Mouse (Mus musculus): ENCODE measurements around the gene Hist1h2ad. TPM values are rescaled to one million over a fixed set of nuclear protein-coding genes. Genes with fewer than 3 reads are reported as not detected.
A peak's percentile ranks its signal among the peaks of the same experiment; 100 is the strongest.

Gene Hist1h2ad
- polyA plus RNA-seq, 1 experiment from 2014 or later, result 0.86 TPM

GRCm38 (mm10) chr13:23622861-23623450 lies 48.8 kb downstream of the Hist1h2ad start:
- Histone ChIP-seq H3K9ac (peak overlapping the region; percentile 92), H3K4me1 (peaks cover 11% of the 10 kb centered on the region; the same call in 1 of the 2 replicates), H3K9me3 (no peaks in the 10 kb centered on the region), H3K27me3 (replicated peaks) (no peaks in the 10 kb centered on the region), H3K27ac (no peak overlapping the region), H3K4me3 (peak overlapping the region; percentile 68), H3K4me2 (replicated peaks) (peak overlapping the region; percentile 95), H3K36me3 (no peaks in the 10 kb centered on the region)
- ATAC-seq (ENCODE audit: low FRiP score, low read depth), result no peak
- WGBS, result 28% methylated on average over 7 of the region's 7 CpGs

Small RNAs within 50 kb of the gene (microRNA-seq; reads per million reads assigned to microRNA genes)
- gene Gm44297 (not detected), gene Gm44359 (not detected), gene Gm44394 (not detected)

Other genes starting within 250 kb of the Hist1h2ad start
- 51.9 and 57.7 TPM in 2 replicates for gene Zfp322a, start 205.2 kb upstream of the Hist1h2ad start, polyA plus RNA-seq (2016; fragmentation: Nextera tagmentation; extraction: Ambion mirVana)
- 11.4 TPM in 2 replicates for gene Abt1, start 150.5 kb upstream of the Hist1h2ad start, polyA plus RNA-seq (2016; fragmentation: Nextera tagmentation; extraction: Ambion mirVana)
- gene Btn1a1, start 108.5 kb upstream of the Hist1h2ad start, polyA plus RNA-seq (2016; fragmentation: Nextera tagmentation; extraction: Ambion mirVana), result not detected in 2 replicates
- 0.23 and 0.31 TPM in 2 replicates for gene Btn2a2, start 85.5 kb upstream of the Hist1h2ad start, polyA plus RNA-seq (2016; fragmentation: Nextera tagmentation; extraction: Ambion mirVana)
- gene Hist1h4h, start 43.3 kb upstream of the Hist1h2ad start, polyA plus RNA-seq (2016; fragmentation: Nextera tagmentation; extraction: Ambion mirVana), result 4.6 and 6.6 TPM in 2 replicates
- 2.7 and 5.6 TPM in 2 replicates for gene Hist1h2af, start 40.5 kb upstream of the Hist1h2ad start, polyA plus RNA-seq (2016; fragmentation: Nextera tagmentation; extraction: Ambion mirVana)
- 3.0 and 5.4 TPM in 2 replicates for gene Hist1h3g, start 39.0 kb upstream of the Hist1h2ad start, polyA plus RNA-seq (2016; fragmentation: Nextera tagmentation; extraction: Ambion mirVana)
- gene Hist1h2bh, start 31.0 kb upstream of the Hist1h2ad start, polyA plus RNA-seq (2016; fragmentation: Nextera tagmentation; extraction: Ambion mirVana), result 0.63 TPM in 2 replicates
- gene Hist1h3f, start 30.3 kb upstream of the Hist1h2ad start, polyA plus RNA-seq (2016; fragmentation: Nextera tagmentation; extraction: Ambion mirVana), result 0.60 and 0.63 TPM in 2 replicates
- 0.79 and 1.00 TPM in 2 replicates for gene Hist1h4f, start 22.7 kb upstream of the Hist1h2ad start, polyA plus RNA-seq (2016; fragmentation: Nextera tagmentation; extraction: Ambion mirVana)
- 0.30 and 0.37 TPM in 2 replicates for gene Hist1h1d, start 21.1 kb upstream of the Hist1h2ad start, polyA plus RNA-seq (2016; fragmentation: Nextera tagmentation; extraction: Ambion mirVana)
- gene Hist1h3e, start 12.0 kb upstream of the Hist1h2ad start, polyA plus RNA-seq (2016; fragmentation: Nextera tagmentation; extraction: Ambion mirVana), result 5.1 and 7.4 TPM in 2 replicates
- 52.5 and 96.7 TPM in 2 replicates for gene Hist1h2ae, start 3.2 kb upstream of the Hist1h2ad start, polyA plus RNA-seq (2016; fragmentation: Nextera tagmentation; extraction: Ambion mirVana)
- gene Hist1h2bg, start 3.0 kb upstream of the Hist1h2ad start, polyA plus RNA-seq (2016; fragmentation: Nextera tagmentation; extraction: Ambion mirVana), result 8.8 and 11.8 TPM in 2 replicates
- 3.4 and 6.6 TPM in 2 replicates for gene Hist1h2bf, start 185 bp upstream of the Hist1h2ad start, polyA plus RNA-seq (2016; fragmentation: Nextera tagmentation; extraction: Ambion mirVana)
- gene Hist1h3d, start 1.4 kb downstream of the Hist1h2ad start, polyA plus RNA-seq (2016; fragmentation: Nextera tagmentation; extraction: Ambion mirVana), result 3.8 and 4.9 TPM in 2 replicates
- 65.8 and 97.5 TPM in 2 replicates for gene Hist1h4d, start 7.2 kb downstream of the Hist1h2ad start, polyA plus RNA-seq (2016; fragmentation: Nextera tagmentation; extraction: Ambion mirVana)
- gene Hist1h2be, start 46.7 kb downstream of the Hist1h2ad start, polyA plus RNA-seq (2016; fragmentation: Nextera tagmentation; extraction: Ambion mirVana), result 1.9 and 2.1 TPM in 2 replicates
- gene Hist1h1e, start 48.2 kb downstream of the Hist1h2ad start, polyA plus RNA-seq (2016; fragmentation: Nextera tagmentation; extraction: Ambion mirVana), result 12.8 and 20.3 TPM in 2 replicates
- gene Hist1h2ac, start 109.6 kb downstream of the Hist1h2ad start, polyA plus RNA-seq (2016; fragmentation: Nextera tagmentation; extraction: Ambion mirVana), result 0.66 and 0.74 TPM in 2 replicates
- 28.0 and 29.4 TPM in 2 replicates for gene Hist1h2bc, start 109.8 kb downstream of the Hist1h2ad start, polyA plus RNA-seq (2016; fragmentation: Nextera tagmentation; extraction: Ambion mirVana)
- 0.23 TPM in 1 of 2 replicates, not detected in the other for gene Hist1h1t, start 121.4 kb downstream of the Hist1h2ad start, polyA plus RNA-seq (2016; fragmentation: Nextera tagmentation; extraction: Ambion mirVana)
- gene Hist1h4c, start 124.1 kb downstream of the Hist1h2ad start, polyA plus RNA-seq (2016; fragmentation: Nextera tagmentation; extraction: Ambion mirVana), result 5.1 and 7.8 TPM in 2 replicates
- 3.9 TPM in 2 replicates for gene Hfe, start 136.5 kb downstream of the Hist1h2ad start, polyA plus RNA-seq (2016; fragmentation: Nextera tagmentation; extraction: Ambion mirVana)
- 13.3 and 13.6 TPM in 2 replicates for gene Hist1h1c, start 164.4 kb downstream of the Hist1h2ad start, polyA plus RNA-seq (2016; fragmentation: Nextera tagmentation; extraction: Ambion mirVana)
- gene Hist1h3c, start 171.2 kb downstream of the Hist1h2ad start, polyA plus RNA-seq (2016; fragmentation: Nextera tagmentation; extraction: Ambion mirVana), result 6.8 and 7.4 TPM in 2 replicates
- 1.3 and 1.7 TPM in 2 replicates for gene Hist1h2bb, start 172.4 kb downstream of the Hist1h2ad start, polyA plus RNA-seq (2016; fragmentation: Nextera tagmentation; extraction: Ambion mirVana)
- gene Hist1h2ab, start 176.7 kb downstream of the Hist1h2ad start, polyA plus RNA-seq (2016; fragmentation: Nextera tagmentation; extraction: Ambion mirVana), result 28.5 and 44.2 TPM in 2 replicates
- gene Hist1h3b, start 177.9 kb downstream of the Hist1h2ad start, polyA plus RNA-seq (2016; fragmentation: Nextera tagmentation; extraction: Ambion mirVana), result 5.8 and 10.0 TPM in 2 replicates
- gene Hist1h4b, start 182.6 kb downstream of the Hist1h2ad start, polyA plus RNA-seq (2016; fragmentation: Nextera tagmentation; extraction: Ambion mirVana), result 4.5 and 6.1 TPM in 2 replicates
- gene Hist1h4a, start 186.8 kb downstream of the Hist1h2ad start, polyA plus RNA-seq (2016; fragmentation: Nextera tagmentation; extraction: Ambion mirVana), result 1.0 TPM in 1 of 2 replicates, not detected in the other
- 3.5 and 3.6 TPM in 2 replicates for gene Hist1h3a, start 188.0 kb downstream of the Hist1h2ad start, polyA plus RNA-seq (2016; fragmentation: Nextera tagmentation; extraction: Ambion mirVana)
- gene Hist1h1a, start 189.3 kb downstream of the Hist1h2ad start, polyA plus RNA-seq (2016; fragmentation: Nextera tagmentation; extraction: Ambion mirVana), result 1.5 and 3.0 TPM in 2 replicates
- not detected in 2 replicates for gene Trim38, start 195.5 kb downstream of the Hist1h2ad start, polyA plus RNA-seq (2016; fragmentation: Nextera tagmentation; extraction: Ambion mirVana)
- not detected in 2 replicates for gene Slc17a2, start 232.6 kb downstream of the Hist1h2ad start, polyA plus RNA-seq (2016; fragmentation: Nextera tagmentation; extraction: Ambion mirVana)

Data from neural tube, embryonic 12.5 days (tissue).